Mouse (Mus musculus) gastrocnemius, postnatal 10 days (tissue): ENCODE results near the gene Capn1. TPM values are rescaled to one million over a fixed set of nuclear protein-coding genes. Genes with fewer than 3 reads are reported as not detected.
A peak's percentile ranks its signal among the peaks of the same experiment; 100 is the strongest.

Source experiments
- DNase-seq: peaks from one replicate; pipeline ENCODE4 v3.0.0; 2021; ENCODE audit warnings: mixed read lengths
- total RNA-seq, 2 experiments: library from RNA; stranded (reverse); gene quantifications; 2 replicates each; pipeline ENCODE4 v1.2.3; 2021

Gene Capn1
- total RNA-seq, 2 experiments from 2014 or later, result 78.1 to 83.8 TPM

DNA sequence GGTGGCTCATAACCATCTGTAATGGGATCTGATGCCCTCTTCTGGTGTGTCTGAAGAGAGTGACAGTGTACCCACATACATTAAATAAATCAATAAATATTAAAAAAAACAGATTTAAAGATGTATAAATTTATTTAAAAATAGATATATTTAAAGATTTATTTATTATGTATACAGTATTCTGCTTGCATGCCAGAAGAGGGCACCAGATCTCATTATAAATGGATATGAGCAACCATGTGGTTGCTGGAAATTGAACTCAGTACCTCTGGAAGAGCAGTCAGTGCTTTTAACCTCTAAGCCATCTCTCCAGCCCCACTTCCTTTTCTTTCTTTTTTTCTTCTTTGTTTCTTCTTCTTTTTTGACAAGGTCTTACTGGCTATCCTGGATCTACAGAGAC, 24.3 kb upstream of the Capn1 start:
- DNase-seq, result no peak

DNA sequence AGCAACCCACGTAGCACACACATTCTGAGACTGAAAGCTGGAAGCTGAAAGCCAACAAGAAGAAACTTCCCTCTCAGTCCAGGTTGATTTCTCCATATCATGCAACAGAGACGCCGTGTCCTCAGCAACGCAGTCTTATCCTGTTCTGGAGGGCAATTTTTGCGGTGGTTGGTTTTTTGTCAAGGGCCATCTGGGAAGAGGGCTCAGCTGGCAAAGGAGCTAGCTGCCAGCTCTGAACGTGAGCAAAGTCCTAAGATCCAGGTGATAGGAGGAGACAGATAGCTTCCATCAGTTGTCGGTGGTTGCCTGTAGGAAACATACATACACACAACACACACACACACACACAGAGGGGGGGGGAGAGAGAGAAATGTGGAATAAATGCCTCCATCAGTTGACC, 22.6 kb upstream of the Capn1 start:
- DNase-seq, result no peak

DNA sequence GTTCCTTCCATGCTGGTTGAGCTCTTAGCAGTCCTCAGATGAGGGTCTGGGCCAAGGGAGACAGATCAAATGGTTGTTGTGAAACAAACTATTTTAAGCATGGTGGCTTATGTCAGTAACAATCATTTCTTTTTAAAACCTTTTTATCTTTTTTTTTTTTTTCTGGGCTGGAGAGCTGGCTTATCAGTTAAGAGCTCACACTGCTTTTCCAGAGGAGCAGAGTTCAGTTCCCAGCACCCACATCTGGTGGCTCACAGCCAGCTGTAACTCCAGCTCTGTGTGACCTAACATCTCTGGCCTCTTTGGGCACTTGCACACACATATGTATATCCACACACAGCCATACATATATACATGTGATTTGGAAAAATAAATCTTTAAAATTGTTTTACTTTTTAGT, 22.0 kb upstream of the Capn1 start:
- DNase-seq, result no peak

DNA sequence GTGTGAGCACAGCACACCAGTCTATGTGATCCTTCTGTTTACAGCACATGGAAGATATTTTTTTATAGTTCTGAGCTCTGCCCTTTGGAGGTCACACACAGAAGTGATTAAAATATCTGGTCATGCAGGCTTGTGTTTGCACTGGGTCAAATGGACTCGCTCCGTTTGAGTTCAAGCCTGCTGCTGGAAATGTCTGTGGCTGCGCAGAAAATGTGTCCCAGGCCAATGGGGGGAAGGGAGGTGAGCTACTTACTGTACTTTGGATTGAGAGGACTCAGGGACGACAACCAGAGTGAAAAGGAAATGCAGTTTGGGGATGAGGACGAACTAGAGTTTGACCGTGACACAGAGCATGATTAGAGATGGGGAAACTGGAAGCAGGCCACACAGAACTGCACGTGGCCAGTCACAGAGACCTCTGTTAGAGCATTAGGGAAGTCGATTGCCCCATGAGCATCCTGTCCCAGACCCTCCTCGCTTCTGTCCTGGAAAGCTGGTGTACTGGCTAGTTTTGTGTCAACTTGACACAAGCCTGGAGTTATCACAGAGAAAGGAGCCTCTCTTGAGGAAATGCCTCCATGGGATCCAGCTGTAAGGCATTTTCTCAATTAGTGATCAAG, 20.4 kb upstream of the Capn1 start:
- DNase-seq, result no peak

DNA sequence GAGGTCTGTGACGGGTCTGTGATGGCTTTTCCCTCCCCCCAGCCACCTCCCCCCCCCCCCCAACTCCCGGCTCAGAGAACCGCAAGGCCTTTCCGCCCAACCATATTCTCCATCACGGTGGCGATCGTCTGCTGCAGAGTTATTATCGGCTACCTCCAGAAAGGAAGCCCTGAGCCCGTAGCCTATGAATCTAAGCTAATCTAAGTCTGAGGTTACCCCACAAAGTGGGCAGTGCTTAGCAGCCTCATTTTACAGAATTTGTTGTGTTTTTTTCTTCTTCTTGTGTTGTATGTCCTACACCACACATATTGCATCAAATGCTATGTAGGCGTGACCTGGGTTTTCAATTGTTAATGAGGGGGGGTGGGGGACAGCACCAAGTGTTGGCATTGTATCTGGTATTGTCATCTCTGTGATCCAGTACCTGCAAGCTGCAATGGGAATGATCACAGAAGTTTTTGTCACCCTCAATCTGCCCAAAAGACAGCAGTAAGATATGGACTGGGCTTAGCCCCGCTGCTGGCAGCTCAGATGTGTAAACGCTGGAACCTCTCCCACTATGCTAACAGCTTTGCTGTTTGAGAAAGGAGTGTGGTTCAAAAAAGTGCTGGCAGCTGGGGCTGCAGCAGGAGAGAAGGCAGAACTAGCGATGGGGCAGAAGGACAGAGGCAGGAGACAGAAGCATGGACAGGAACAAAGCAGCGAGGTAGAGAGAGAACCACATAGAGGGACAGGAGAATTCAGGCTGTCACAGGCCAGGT, 15.0 kb upstream of the Capn1 start:
- DNase-seq, result no peak

DNA sequence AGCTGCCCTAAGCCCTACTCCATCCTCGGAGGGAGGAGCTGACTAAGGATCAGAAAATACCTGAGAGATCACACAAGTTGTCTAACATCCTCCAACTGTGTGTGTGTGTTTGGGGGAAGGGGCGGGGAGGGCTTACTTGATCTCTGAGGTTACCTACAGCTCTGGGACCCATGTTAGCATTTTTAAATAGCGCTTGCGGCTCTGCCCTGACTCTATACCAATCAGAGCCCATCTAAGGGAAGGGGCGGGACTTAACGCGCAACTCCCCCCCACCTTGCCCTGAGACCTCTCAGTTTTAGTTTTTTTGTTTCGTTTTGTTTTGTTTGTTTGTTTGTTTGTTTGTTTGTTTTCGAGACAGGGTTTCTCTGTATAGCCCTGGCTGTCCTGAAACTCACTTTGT, 13.7 kb upstream of the Capn1 start:
- DNase-seq, result no peak

DNA sequence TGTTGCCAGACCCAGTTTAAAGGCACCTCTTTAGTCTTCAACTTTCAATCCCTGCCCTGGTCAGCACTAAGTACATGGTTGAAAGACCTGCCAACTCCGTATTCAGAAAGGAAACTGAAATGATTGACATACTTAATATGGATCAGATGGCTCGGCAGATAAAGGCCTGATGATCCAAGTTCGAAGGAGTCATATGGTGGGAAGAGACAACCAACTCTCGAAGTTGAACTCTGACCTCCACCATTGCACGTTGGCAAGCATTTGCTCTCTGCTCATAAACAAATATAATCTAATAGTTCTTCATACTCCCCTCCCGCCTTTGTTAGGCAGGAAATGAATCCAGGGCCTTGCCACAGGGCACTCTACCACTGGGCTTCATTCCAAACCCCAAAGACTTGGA, 13.3 kb upstream of the Capn1 start:
- DNase-seq, result no peak

DNA sequence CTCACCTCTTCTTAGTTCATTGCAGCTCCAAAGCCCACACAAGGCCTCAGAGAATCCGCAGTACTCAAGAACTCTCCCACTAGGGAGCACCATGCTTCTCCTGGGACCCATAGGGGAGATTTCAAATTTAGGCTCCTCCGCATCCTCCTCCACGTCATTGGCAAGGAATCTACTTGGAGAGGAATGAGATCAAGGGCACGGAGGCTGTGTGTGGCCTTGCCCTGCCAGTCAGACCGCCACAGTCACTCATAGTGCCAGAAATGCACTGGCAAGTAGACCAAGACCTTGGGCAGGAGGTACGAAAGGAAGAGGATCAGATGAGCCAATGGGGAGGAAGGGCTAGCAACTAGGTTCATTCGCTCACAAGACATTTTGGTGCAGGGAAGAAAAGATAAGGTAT, 8.2 kb upstream of the Capn1 start:
- DNase-seq, result no peak

DNA sequence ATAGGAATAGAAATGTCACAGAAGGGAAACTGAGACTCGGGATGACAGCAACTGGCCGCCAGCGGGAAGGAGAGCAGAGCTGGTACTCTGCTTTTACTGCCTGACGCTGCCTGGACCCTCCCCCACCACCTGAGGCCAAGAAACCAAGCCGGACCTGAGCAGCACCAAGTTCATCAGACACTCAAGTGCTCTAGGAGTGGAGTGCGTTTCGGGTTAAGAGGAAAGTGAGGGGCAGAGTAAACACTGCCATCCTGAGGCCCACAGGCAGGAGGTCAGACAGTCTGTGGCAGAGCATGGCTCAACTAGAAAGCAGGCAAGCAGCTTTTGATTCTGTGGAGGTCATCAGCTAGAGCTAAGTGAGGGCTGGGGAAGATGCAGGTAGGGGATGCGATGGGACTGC, 7.4 kb upstream of the Capn1 start:
- no peak for DNase-seq

DNA sequence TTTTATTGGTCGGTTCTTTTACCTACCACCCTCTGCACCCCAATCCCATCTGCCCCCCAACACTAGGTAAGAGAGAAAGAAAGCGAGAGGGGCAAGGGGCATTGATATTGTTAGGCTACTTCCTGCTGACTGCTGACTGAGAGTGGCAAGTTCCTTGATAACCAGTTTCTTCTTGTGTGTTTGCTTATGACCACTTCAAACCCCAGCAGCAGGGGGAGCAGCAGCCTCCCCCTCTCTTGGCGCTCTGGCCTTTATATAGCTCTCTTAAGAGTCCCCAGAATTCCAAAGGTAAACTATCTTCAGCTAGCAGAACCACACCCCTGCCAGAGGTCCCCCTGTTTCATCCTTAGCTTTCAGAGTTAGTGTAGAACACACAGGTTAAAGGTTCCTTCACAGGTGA, 4.6 kb upstream of the Capn1 start:
- no peak for DNase-seq

DNA sequence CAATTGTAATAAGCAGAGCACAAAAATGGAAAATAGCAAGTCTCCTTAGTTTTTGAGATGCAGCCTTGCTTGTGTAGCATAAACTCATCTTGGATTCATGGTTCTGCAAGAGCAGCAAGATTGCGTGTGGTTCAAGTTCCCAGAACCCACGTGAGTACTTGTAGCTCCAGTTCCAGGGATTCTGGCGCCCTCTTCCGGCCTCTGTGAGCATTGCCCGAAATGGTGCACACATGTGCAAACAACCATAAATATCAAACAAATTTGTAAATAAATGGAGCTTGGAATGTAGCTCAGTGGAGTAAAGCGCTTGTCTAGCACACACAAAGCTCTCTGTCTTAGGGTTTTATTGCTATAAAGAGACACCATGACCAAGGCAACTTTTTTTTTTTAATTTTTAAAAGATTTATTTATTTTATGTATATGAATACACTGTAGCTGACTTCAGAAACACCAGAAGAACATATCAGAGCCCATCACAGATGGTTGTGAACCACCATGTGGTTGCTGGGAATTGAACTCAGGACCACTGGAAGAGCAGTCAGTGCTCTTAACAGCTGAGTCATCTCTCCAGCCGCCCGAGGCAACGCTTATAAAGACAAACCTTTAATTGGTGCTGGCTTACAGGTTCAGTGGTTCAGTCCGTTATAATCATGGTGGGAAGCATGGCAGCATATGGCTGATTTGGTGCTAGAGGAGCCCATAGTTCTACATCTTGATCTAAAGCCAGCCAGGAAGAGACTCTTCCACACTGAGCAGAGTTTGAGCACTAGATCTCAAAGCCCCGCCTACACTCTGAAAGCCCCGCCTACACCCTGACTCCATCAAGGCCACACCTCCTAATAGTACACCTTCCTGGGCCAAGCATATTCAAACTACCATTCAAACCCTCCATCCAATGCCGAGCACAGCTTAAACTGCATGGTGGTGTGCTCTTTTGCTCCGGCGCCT, 2.7 kb upstream of the Capn1 start:
- peak; percentile 89 for DNase-seq

DNA sequence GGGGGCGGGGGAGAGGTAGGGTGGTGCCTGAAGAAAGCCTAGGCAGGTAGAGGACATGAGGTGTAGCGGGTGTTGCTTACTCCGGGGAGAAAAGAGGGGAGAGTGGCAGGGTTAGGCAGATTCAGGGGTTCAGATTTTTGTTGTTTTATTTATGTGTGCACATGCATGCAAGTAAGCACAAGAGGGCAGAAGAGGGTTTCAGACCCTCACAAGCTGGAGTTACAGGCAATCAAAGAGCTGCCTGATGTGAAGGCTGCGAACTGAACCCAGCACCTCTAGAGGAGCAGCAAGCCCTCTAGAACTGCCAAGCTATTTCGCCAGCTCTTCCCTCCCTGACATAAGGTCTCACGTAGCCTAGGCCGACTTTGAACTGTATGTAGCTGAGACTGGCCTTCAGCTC, 835 bp upstream of the Capn1 start:
- no peak for DNase-seq

DNA sequence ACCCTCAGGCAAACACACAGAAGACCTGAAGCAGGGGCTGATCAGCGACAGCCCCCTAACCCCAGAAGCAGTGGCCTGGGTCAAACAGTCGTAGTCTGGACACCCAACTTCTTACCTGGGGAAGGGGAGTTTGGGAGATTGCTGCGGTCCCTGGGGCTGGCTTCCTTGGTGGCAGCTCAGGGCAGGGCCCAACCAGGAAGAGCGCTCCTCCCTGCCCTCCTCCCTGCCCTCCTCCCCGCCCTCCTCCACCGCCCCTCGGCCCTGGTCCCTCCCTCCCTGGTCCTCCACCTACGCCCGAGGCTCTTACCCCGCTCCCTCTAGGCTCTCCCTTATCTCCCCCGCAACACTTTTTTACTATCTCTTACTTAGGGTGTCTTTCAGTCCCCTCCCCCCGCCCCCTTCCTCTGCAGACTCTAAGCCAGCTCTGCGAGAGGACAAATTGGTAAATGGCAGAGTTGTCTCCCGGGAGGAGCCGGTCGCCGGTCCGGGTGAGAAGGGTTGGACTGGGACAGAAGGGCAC, 646 bp downstream of the Capn1 start:
- peak; percentile 51 for DNase-seq

DNA sequence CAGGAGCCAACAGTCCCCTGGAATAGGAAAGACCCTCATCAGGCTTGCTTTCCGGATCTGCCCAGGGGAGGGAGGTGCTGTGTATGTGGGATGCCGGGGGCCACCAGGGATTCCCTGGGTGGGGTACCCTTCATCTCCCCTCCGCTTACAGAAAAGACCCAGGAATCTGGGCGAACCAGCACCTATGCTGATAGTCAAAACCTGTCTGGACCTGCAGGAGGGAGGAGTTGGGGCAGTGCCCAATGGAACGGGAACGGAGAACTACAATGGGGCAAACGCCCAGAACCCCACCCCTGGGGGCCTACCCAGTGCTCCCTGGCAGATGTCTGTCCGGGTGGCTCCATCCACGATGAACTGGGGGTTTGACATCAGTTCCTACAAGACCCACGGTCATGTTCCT, 2.0 kb downstream of the Capn1 start:
- DNase-seq, result no peak

DNA sequence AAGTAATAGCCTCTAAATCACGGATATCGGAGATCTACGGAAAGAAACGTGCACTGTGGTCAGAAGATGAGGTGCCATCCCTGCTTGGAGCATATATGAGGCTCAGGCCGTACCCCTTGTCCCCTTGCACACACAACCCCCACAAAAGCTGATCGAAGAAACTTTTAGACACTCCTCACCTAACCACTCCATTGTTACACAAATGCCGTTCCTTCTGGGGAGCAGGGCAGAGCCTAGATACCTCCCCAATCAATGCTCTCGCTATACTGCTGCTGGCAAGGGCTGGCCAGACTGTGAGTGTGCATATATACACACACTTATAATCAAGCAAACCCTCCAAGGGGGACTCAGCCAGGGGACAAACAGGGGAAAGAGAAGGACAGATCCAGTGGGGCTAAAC, 6.6 kb downstream of the Capn1 start:
- DNase-seq, result no peak

DNA sequence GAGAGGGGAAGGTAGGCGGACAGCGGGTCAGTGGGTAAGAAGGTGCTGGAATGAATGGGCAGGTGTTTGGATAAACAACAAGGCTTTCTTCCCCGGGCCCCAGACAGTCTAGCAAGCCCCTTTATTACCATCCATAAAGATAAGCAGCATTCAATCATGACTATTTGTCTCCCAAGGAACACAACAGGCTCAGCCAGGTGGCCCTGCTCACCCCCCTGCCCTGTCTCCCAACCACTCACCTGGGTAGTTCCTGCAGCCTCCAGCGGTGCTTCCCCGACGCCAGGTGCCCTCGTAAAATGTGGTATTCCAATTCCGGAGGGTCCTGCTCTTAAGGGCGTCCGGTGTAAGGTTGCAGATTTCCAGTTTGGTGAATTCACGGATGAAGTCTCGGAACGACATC, 8.7 kb downstream of the Capn1 start:
- no peak for DNase-seq

DNA sequence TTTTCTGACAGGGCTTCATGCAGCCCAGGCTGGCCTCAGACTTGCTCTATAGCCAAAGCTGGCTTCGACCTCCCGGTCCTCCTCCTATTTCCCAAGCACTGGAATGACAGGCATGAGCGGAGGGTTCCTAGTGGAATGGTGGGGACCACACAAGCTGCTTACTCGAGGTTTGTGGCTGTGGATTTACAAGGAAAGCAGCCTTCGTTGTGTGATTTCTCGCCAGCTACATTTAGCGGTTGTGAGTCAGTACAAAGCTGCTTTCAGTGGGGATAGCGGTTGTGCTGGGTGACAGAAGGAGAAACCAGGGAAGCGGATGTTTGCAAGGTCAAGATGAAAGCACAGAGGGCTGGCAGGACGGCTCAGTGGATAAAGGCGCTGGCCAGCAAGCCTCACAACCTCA, 10.2 kb downstream of the Capn1 start:
- DNase-seq, result no peak

DNA sequence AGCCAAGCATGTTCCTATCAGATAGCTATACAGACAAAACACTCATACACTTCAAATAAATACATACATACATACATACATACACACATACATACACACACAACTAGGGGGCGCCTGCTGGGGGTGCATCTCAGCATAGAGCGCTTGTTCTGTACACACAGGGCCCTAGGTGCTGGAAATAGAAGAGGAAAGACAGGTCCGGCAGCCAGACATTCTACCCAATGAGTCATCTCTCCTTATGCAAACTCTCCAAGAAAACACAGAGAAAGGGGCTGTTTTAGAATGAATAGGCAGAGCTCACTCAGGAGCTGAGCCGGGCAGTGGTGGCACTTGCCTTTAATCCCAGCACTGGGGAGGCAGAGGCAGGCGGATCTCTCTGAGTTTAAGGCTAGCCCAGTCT, 15.7 kb downstream of the Capn1 start:
- DNase-seq, result no peak

DNA sequence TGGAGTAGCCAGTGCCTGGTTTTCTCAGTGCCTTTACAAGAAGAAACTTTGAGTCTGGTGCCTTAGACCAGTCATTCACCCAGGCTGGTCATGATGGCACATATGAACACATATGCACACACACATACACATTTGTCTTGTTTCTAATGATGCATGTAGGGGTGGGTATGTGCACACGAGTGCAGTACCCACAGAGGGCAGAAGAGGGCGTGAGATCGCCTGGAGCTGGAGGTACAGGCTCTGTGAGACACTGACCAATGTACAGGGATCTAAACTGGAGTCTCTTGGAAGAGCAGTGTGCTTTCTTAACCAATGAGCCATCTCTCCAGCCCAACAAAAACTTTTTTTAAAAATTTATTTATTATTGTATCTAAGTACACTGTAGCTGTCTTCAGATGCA, 17.5 kb downstream of the Capn1 start:
- no peak for DNase-seq

DNA sequence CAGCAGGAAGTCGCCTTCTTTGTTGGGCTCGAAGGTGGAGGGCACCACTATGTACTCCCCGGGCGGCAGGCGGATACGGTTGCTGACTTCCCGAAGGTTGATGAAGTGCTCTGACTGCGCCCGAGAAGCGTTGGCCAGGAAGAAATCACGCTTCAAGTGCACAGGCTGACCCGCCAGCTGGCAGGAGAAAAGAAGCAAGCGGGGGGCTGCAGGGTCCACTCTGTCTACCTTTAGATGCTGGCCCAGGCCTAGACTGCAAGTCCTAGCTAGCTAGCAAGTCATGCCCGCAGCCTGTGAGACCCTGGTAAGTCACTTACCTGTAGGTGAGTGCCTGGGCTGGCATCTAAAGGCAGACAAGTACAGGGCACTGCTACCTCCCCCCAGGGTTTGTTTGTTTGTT, 21.0 kb downstream of the Capn1 start:
- DNase-seq, result no peak

DNA sequence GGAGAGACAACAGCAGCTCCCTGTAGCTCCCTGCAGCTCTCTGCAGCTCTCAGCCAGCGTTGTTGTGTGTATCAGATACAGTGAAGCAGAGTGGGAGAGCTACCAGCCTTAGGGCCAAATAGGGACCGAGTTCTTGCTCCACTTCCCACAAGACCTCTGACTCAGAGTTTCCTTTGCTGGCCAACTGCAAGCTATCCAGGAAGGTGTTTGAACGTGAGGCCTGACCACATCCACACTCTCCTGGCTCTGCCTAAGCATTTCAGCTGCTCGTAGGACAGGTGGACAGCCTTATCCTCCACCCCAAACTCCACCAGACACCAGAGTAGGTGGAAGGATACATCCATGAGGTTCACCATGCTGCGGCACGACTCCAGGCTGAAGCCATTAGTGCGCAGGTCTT, 23.7 kb downstream of the Capn1 start:
- no peak for DNase-seq

DNA sequence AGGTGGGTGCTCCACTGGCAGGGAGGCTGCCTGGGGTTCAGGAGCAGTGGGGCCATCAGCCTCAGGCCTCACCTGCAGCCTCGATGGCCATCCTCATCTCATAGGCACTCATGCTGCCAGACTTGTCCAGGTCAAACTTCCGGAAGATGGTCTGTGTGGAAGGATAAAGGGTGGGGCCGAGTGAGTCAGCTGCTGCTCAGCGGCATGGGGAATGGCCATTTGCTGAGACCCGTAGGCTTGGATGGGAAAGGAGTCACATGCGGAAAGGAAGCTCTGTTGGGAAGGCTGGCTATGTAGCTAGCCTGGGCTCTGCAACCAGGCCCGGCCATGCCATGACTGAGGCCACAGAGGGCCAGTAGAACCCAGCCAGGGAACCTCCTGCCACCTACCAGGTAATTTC, 24.2 kb downstream of the Capn1 start:
- no peak for DNase-seq

DNA sequence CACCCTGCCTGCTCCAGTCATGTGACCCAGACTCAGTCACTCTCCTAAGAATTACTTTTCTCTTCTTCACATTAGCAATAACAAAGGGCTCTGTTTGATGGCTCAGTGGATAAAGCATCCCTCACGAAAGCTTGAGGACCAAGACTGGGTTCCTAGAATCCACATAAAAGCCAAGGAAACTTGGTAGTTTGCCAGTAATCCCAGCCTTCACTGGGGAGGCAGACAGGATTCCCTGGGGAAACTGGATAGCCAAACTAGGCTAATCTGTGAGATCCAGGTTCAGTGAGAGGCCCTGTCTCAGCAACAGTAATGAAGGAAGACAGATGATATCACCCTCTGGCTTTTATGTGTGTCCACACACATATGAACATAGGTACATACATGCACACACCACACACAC, 24.8 kb downstream of the Capn1 start:
- DNase-seq, result no peak
